33 mouse cellular contexts compared by ENCODE assay signal in the genomic region with DNA sequence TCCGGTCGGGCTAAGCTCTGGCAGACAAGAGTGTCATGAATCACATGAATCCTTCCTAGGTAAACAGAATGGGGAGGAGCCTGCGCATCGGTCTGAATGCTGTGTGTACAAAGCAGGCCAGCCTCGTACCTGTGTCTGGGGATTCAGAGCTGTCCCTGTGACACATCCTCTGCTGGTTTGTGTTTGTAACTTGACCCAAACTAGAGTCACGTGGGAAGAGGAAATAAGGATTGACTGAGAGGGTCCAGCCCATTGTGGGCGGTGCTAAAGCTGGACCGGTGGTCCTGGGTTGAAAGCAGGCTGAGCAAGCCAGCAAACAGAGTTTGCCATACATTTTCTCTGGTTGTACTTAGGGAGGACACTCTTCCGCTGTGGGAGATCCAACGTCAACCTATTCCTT. TPM values are rescaled to one million over a fixed set of nuclear protein-coding genes. Genes with fewer than 3 reads are reported as not detected.
DNase-seq lines count a peak whose midpoint lies in the region; ATAC-seq and TF ChIP-seq lines count a peak whose summit lies in the region.
"Had no signal": no experiment of that assay in that cellular context is flagged by ENCODE, and none has a peak within 500 bp of the region (broad histone marks: within the 10 kb centered on the region; RNA-seq: fewer than 3 reads in every experiment).

No protein-coding gene starts in this region.

- no peaks in the 10 kb centered on the region for H3K27me3 ChIP-seq in kidney, postnatal 0 days (ENCODE audit: insufficient read depth, low read length)
- H3K27me3 ChIP-seq: forebrain, embryonic 15.5 days; midbrain, embryonic 15.5 days; stomach, embryonic 15.5 days had no signal

- no peak overlapping the region for H3K9ac ChIP-seq in kidney, postnatal 0 days (ENCODE audit: low read depth, low read length)
- H3K9ac ChIP-seq: forebrain, embryonic 15.5 days; heart, embryonic 13.5 days; hindbrain, embryonic 13.5 days; limb, embryonic 15.5 days; liver, embryonic 13.5 days; midbrain, embryonic 15.5 days; neural tube, embryonic 15.5 days; stomach, embryonic 15.5 days had no signal

- H3K36me3 ChIP-seq in kidney, postnatal 0 days (ENCODE audit: insufficient read depth, low read length) = no peaks in the 10 kb centered on the region
- H3K36me3 ChIP-seq: forebrain, embryonic 10.5 days; forebrain, embryonic 15.5 days; heart, embryonic 13.5 days; hindbrain, embryonic 13.5 days; limb, embryonic 15.5 days; liver, embryonic 13.5 days; midbrain, embryonic 10.5 days; midbrain, embryonic 15.5 days; neural tube, embryonic 15.5 days; stomach, embryonic 15.5 days had no signal

- no peaks in the 10 kb centered on the region; the same call in 1 of the 2 replicates for H3K4me1 ChIP-seq in kidney, postnatal 0 days (replicated peaks; ENCODE audit: insufficient read depth, low read length)
- H3K4me1 ChIP-seq: forebrain, embryonic 15.5 days; liver, embryonic 13.5 days; midbrain, embryonic 15.5 days; neural tube, embryonic 15.5 days had no signal

- no peaks in the 10 kb centered on the region for H3K9me3 ChIP-seq in kidney, postnatal 0 days (replicated peaks; ENCODE audit: low read length)
- H3K9me3 ChIP-seq: forebrain, embryonic 10.5 days; forebrain, embryonic 15.5 days; heart, embryonic 13.5 days; hindbrain, embryonic 13.5 days; limb, embryonic 15.5 days; liver, embryonic 13.5 days; midbrain, embryonic 10.5 days; midbrain, embryonic 15.5 days; neural tube, embryonic 15.5 days; stomach, embryonic 15.5 days had no signal

- H3K4me2 ChIP-seq in kidney, postnatal 0 days (ENCODE audit: low read length) = no peak overlapping the region
- H3K4me2 ChIP-seq: forebrain, embryonic 15.5 days; heart, embryonic 13.5 days; hindbrain, embryonic 13.5 days; limb, embryonic 15.5 days; liver, embryonic 13.5 days; midbrain, embryonic 15.5 days; neural tube, embryonic 15.5 days; stomach, embryonic 15.5 days had no signal

- DNase-seq in kidney, postnatal 0 days (ENCODE audit: low spot score) = peak; percentile 21
- no peak for DNase-seq in kidney, postnatal 36 days
- DNase-seq in ES-CJ7 (ENCODE audit: low read depth, low spot score) = peak; percentile 40
- peak; percentile 65 for DNase-seq in embryo, embryonic 10.5 days (ENCODE audit: low spot score)
- DNase-seq in forelimb bud, embryonic 11.5 days (ENCODE audit: low read depth, low spot score) = peak; percentile 35
- DNase-seq in adrenal gland, adult 2 months = no peak
- no peak for DNase-seq in heart, adult 8-10 months (ENCODE audit: low spot score)
- DNase-seq: adrenal gland, adult 8-10 months; cerebellum, adult 2 months; cerebellum, postnatal 25 days; gastrocnemius, adult 2 months; gastrocnemius, postnatal 36 days; heart, adult 18-20 months; kidney, adult 9 months; kidney, postnatal 25 days; liver, embryonic 13.5 days; lung, adult 18-20 months; lung, postnatal 10 days; right cerebral cortex, postnatal 25 days; thymus, postnatal 36 days had no signal

- no peak for TF ChIP-seq CTCF in kidney, postnatal 0 days (IDR thresholded peaks at IDR 0.05; ENCODE audit: low read depth)

- H3K27ac ChIP-seq in kidney, postnatal 0 days = no peak overlapping the region
- H3K27ac ChIP-seq: forebrain, embryonic 10.5 days; forebrain, embryonic 15.5 days; gastrocnemius, adult 2 months; heart, embryonic 13.5 days; hindbrain, embryonic 13.5 days; layer of hippocampus, adult 2 months; limb, embryonic 15.5 days; liver, embryonic 13.5 days; midbrain, embryonic 10.5 days; midbrain, embryonic 15.5 days; neural tube, embryonic 15.5 days; stomach, embryonic 15.5 days had no signal

- H3K4me3 ChIP-seq in kidney, postnatal 0 days (replicated peaks; ENCODE audit: low read depth, low read length) = no peak overlapping the region
- H3K4me3 ChIP-seq: forebrain, embryonic 10.5 days; forebrain, embryonic 15.5 days; gastrocnemius, adult 2 months; heart, embryonic 13.5 days; hindbrain, embryonic 13.5 days; layer of hippocampus, adult 2 months; limb, embryonic 15.5 days; liver, embryonic 13.5 days; midbrain, embryonic 10.5 days; midbrain, embryonic 15.5 days; neural tube, embryonic 15.5 days; stomach, embryonic 15.5 days had no signal

- no peak for ATAC-seq in kidney, postnatal 0 days (replicated peaks; ENCODE audit: low FRiP score, low read depth)
- ATAC-seq: activated CD4-positive, CD25-positive, alpha-beta regulatory T cell, adult 4 months; forebrain, embryonic 15.5 days; midbrain, embryonic 15.5 days had no signal

- 33% methylated on average over 10 of the region's 10 CpGs for WGBS in kidney, postnatal 0 days

RNA-seq across cellular contexts. Expression of a gene that starts 20.1 kb away (rescaled TPM):
- not detected in 2 replicates for polyA plus RNA-seq in kidney, postnatal 0 days (2015; fragmentation: Nextera tagmentation; extraction: Ambion mirVana)
- not detected for total RNA-seq in adrenal gland, adult 2 months (2021)
- 0.02 TPM in 1 of 2 replicates, not detected in the other for polyA plus RNA-seq in adrenal gland, adult 2 months (2012; rRNA removed)
- not detected for total RNA-seq in heart, adult 8-10 months (2022)
- total RNA-seq: adrenal gland, adult 8-10 months; gastrocnemius, adult 2 months; gastrocnemius, postnatal 36 days; heart, postnatal 25 days; MEL had no signal
- polyA plus RNA-seq: forebrain, embryonic 15.5 days; heart, embryonic 13.5 days; liver, embryonic 13.5 days; midbrain, embryonic 10.5 days; neural tube, embryonic 15.5 days had no signal

Comparison
In these comparisons a context has a peak if more than half of its experiments do, and no peak if none do; other contexts are left out.
1. DNase-seq: peak in kidney, postnatal 0 days (single experiment), ES-CJ7 (single experiment), embryo, embryonic 10.5 days (single experiment) and forelimb bud, embryonic 11.5 days (single experiment); none in kidney, postnatal 36 days (0 of 2), adrenal gland, adult 2 months (single experiment) and heart, adult 8-10 months (single experiment).